ENCODE assay signal across 14 mouse cellular contexts in genomic region chr15:62181454-62181910, GRCm38 (mm10).
DNase-seq lines count a peak whose midpoint lies in the region; ATAC-seq and TF ChIP-seq lines count a peak whose summit lies in the region.
"Had no signal": no experiment of that assay in that cellular context is flagged by ENCODE, and none has a peak within 500 bp of the region (broad histone marks: within the 10 kb centered on the region; RNA-seq: fewer than 3 reads in every experiment).

No protein-coding gene starts in this region.

- no peak overlapping the region for H3K4me2 ChIP-seq in hindbrain, embryonic 11.5 days (replicated peaks; ENCODE audit: low read depth, low read length)
- H3K4me2 ChIP-seq: forebrain, embryonic 12.5 days; heart, embryonic 15.5 days; stomach, embryonic 15.5 days had no signal

- peak; percentile 77 for ATAC-seq in granulocyte monocyte progenitor cell, adult 5-6 weeks (replicated peaks; ENCODE audit: poor library complexity, severe bottlenecking)
- ATAC-seq in megakaryocyte-erythroid progenitor cell, adult 5-6 weeks (replicated peaks; ENCODE audit: low FRiP score, low TSS enrichment, poor library complexity, severe bottlenecking): no peak
- ATAC-seq in hindbrain, embryonic 11.5 days (ENCODE audit: low FRiP score): no peak
- ATAC-seq: intestine, postnatal 0 days had no signal

- no peaks in the 10 kb centered on the region for H3K27me3 ChIP-seq in spleen, adult 2 months (ENCODE audit: control insufficient read depth, insufficient read depth, low read length)
- H3K27me3 ChIP-seq in hindbrain, embryonic 11.5 days (ENCODE audit: control insufficient read depth, insufficient read depth, low read length): no peaks in the 10 kb centered on the region
- H3K27me3 ChIP-seq: forebrain, embryonic 12.5 days; heart, embryonic 15.5 days; stomach, embryonic 15.5 days had no signal

- no peak overlapping the region for H3K4me3 ChIP-seq in spleen, adult 2 months (ENCODE audit: extremely low read depth, insufficient read depth, insufficient read length)
- no peak overlapping the region for H3K4me3 ChIP-seq in hindbrain, embryonic 11.5 days (ENCODE audit: low read depth, low read length)
- H3K4me3 ChIP-seq: forebrain, embryonic 12.5 days; heart, embryonic 15.5 days; stomach, embryonic 15.5 days had no signal

- no peaks in the 10 kb centered on the region for H3K9me3 ChIP-seq in hindbrain, embryonic 11.5 days (ENCODE audit: control insufficient read depth, low read length)
- H3K9me3 ChIP-seq: forebrain, embryonic 12.5 days; heart, embryonic 15.5 days; stomach, embryonic 15.5 days had no signal

- TF ChIP-seq CTCF in spleen, adult 2 months (IDR thresholded peaks at IDR 0.05; ENCODE audit: extremely low read depth, insufficient read depth, insufficient read length, insufficient replicate concordance): no peak

- WGBS in spleen, adult 2 months: 27% methylated on average over 2 of the region's 2 CpGs
- WGBS in hindbrain, embryonic 11.5 days: 83% methylated on average over 2 of the region's 2 CpGs

- peak; percentile 27 for DNase-seq in lung, postnatal 36 days
- no peak for DNase-seq in lung, postnatal 14 days
- DNase-seq in spleen, adult 2 months (ENCODE audit: low read depth in 1 of 2, low spot score in 2 of 2): peak; percentile 73 to 87
- DNase-seq in hindbrain, embryonic 11.5 days (ENCODE audit: low spot score): no peak
- no peak for DNase-seq in layer of hippocampus, adult 9-11 months
- DNase-seq: cerebellum, adult 9-11 months; gastrocnemius, postnatal 10 days; lung, adult 18-20 months had no signal

- H3K9ac ChIP-seq in hindbrain, embryonic 11.5 days (ENCODE audit: low read depth, low read length): no peak overlapping the region
- H3K9ac ChIP-seq: forebrain, embryonic 12.5 days; heart, embryonic 15.5 days; stomach, embryonic 15.5 days had no signal

- TF ChIP-seq POLR2A in spleen, adult 2 months (IDR thresholded peaks at IDR 0.05; ENCODE audit: low read depth, low read length): no peak

- H3K4me1 ChIP-seq in spleen, adult 2 months (ENCODE audit: control insufficient read depth, insufficient read depth, insufficient read length): peaks cover 29% of the 10 kb centered on the region
- no peaks in the 10 kb centered on the region for H3K4me1 ChIP-seq in hindbrain, embryonic 11.5 days (replicated peaks; ENCODE audit: control insufficient read depth, insufficient read depth, low read length)
- H3K4me1 ChIP-seq: stomach, embryonic 15.5 days had no signal

- peak overlapping the region; percentile 90 for H3K27ac ChIP-seq in spleen, adult 2 months (ENCODE audit: insufficient read depth, low read length)
- no peak overlapping the region for H3K27ac ChIP-seq in hindbrain, embryonic 11.5 days (ENCODE audit: low read depth, low read length)
- H3K27ac ChIP-seq: forebrain, embryonic 12.5 days; heart, embryonic 15.5 days; stomach, embryonic 15.5 days had no signal

- no peaks in the 10 kb centered on the region for H3K36me3 ChIP-seq in spleen, adult 2 months (ENCODE audit: control insufficient read depth, insufficient read depth, low read length)
- no peaks in the 10 kb centered on the region for H3K36me3 ChIP-seq in hindbrain, embryonic 11.5 days (ENCODE audit: control insufficient read depth, insufficient read depth, low read length)
- H3K36me3 ChIP-seq: forebrain, embryonic 12.5 days; stomach, embryonic 15.5 days had no signal

Comparison
In these comparisons a context has a peak if more than half of its experiments do, and no peak if none do; other contexts are left out.
1. DNase-seq: peak in lung, postnatal 36 days (single experiment) and spleen, adult 2 months (2 of 2); none in lung, postnatal 14 days (single experiment), hindbrain, embryonic 11.5 days (single experiment) and layer of hippocampus, adult 9-11 months (single experiment).